Mouse (Mus musculus): Measurements from ENCODE around the gene 2610318N02Rik.
"Not testable (repeated sequence)": the region's sequence is repeated elsewhere in the genome, so short reads cannot be mapped to it uniquely, and the experiment has no call there.

Gene 2610318N02Rik

DNA sequence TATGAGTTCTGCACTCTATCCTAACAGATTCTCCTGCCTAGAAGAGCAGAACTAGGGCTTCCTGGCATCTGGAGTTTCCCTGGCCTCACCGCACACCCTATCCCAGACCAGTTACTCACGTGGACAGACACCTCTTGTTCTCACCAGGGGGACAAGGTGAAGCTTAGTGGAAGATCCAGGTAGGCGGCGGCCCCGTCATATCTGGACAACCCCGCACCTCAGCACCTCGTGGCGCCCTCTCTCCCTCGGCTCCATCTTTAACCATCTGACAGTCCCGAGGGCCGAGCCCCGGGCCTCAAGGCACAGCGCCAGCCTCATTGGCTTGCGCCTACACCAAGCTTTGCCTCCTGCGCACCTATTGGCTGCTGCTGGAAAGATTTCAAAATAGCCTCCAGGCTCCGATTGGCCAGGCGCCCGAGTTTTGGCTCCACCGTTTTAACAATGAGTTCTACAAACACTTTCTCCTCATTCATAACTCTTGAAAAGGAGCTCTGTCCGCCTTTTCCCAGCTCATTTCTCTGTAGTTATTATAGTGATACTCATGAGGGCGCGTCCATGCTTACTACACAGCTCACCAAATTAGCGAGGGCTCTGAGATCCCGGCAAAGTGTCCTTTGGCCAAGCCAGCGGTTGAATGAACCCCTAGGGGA lies at the start of gene 2610318N02Rik:
Gene 2610318N02Rik, minus strand, starts transcription at position 297 of the 650 bp plus-strand sequence.
- peak; percentile 81 for DNase-seq (ENCODE audit: low read depth)

DNA sequence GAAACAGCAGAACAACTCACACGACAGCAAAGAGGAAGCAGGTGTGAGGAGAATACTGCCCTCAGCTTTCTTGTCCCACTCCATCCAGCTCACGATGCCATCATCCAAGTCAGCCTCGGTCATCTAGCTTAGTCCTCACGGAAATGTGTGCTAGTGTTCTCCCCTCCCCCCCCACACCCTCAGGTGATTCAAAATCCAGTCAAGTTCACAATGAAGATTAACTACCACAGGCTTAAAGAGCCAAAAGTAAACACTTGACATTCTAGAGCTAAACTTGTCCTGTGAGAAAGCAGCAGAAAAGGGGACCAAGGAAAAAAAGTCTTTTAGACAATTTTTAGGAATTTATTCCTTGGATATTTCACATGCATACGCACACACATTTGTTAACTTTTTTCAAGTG lies 43.1 kb upstream of the 2610318N02Rik start:
- DNase-seq (ENCODE audit: low read depth) = no peak

DNA sequence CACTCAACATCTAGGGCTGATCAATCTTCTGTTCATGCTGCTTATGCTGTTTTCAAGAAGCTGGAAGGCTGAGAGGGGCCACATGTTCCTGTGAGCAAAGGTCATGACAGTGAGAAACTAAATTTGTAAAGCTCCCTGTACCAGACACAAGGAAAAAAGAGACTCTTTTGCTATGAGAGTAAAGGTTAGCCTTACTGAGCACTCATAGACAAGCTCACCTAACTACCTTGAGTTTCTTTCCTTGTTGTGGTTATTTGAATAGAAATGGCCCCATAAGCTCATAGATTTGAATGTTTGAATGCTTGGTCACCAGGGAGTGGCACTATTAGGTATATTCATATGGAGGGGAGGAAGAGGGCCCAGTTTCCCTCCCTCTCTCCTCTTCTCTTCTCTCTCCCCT lies 42.2 kb upstream of the 2610318N02Rik start:
- DNase-seq (ENCODE audit: low read depth) = no peak

DNA sequence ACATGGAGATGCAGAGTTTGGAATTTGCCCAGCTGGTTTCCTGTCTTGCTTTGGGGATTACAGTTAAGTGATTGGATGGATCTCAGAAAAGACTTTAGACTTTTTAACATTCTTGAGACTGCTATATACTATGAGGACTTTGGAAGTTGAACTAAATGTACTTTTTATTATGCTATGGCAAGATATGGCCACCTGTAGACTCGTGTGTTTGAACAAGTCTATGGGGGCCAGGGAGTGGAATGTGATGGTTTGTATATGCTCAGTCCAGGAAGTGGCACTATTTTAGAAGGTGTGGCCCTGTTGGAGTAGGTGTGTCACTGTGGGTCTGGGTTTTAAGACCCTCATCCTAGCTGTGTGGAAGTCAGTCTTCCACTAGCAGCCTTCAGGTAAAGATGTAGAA lies 40.5 kb upstream of the 2610318N02Rik start:
- not testable (repeated sequence) for DNase-seq (ENCODE audit: low read depth)

DNA sequence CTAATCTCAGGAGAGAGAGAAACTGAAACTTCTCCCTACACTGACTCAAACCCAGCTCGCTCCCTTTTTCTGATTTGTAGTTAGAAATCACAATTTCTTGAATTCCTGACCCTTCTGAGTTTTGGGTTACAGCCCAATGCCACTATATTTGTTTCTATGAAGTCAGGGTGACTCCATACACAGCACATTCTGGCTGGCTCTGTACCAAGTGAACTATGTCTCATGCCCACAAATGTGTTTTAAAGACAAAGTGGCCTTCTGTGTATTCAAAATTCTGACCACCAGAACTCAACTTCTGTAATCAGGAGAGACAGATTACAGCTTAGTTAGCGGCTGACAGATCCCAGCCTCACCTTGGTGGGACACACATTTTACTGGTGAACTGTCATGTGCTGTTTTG lies 29.4 kb upstream of the 2610318N02Rik start:
- DNase-seq (ENCODE audit: low read depth) = no peak

DNA sequence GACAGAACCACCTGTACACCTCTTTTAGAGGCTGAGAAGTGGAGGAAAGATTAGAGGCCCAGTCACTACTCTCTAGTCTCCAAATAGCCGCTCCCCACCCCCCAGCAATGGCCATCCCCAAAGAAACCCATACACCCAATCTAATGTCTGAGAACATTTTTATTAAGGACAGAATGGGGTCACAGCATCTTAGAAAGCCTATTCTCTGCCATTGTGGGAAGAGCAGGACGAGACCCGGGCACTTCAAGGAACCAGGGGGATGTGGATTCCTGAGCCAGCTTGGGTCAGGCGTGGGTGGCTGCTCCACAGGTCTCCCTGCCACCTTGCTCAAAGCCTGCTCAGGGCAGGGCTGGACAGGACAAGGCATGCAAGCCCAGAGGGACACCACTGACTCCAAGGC lies 26.9 kb upstream of the 2610318N02Rik start:
- DNase-seq (ENCODE audit: low read depth) = no peak

DNA sequence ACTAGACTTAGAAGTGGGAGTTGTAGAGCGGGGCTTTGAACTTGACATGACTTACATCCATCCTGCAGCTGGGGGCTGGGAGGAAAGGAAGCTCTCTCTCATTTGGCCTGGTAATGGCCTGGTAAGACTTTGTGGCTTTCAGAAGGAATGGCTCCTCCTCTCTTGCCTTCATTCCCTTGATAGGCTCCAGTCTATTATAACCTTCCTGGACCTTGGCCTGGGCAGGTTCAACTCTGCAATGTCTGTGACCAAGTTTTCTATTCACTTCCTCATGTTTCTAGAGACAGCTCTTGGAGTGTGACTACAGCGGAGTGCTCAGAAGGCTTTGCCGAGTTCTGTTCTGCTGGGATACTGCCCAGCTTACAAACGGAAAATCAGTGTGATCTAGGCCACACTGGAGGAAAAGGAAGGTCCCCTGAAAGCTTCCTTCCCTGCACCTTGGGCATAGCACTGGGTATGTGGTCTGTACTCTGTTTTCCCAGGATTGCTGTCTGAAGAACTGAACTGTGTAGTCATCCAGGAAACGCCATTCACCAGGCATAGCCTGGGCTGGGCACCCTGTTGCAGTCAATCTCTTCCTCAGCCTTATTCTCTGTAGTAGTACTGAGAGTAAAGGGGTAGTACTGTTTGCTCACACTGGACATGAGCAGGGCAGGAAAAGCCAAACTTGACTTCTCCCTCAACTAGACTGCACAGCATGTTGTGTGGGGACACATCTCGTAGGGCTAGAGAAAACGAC lies 25.7 kb upstream of the 2610318N02Rik start:
- no peak for DNase-seq (ENCODE audit: low read depth)

DNA sequence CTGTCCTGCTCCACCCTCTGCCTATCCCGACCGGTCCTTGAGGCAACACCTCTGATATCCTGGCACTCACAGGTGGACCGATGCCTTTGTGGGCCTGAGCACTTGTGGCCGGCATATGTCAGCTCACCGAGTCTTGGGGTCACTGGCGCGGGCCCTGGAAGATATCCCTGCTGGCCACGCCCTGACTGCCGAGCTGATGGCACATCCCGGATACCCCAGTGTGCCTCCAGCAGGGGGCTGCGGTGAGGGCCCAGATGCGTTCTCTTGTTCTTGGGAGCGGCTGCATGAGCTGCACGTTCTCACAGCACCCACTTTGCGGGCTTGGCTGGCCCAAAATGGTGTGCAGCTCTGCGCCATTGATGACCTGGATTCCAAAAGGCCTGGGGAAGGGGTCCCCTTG lies 23.1 kb upstream of the 2610318N02Rik start:
- no peak for DNase-seq (ENCODE audit: low read depth)

DNA sequence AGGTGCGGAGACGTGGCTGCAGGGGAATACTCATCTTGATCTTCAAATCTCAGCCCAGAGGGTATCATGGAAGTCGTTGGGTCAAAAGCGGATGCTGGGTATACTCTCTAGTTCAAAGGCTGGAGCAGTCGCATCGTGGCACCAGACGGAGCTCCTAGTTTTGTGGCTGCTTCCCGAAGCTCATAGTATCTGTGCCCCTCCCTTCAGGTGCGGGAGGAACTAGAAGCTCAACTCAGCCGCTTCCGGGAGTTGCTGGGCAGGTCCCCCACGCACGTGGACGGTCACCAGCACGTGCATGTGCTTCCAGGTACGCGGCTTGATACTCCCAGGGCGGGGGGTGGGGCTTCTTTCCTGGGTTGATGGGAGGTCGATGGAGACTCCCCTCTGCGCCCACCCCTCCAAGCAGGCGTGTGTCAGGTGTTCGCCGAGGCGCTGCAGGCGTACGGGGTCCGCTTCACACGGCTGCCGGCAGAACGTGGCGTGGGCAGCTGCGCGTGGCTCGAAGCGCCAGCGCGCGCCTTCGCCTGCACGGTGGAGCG lies 22.5 kb upstream of the 2610318N02Rik start:
- DNase-seq (ENCODE audit: low read depth) = no peak

DNA sequence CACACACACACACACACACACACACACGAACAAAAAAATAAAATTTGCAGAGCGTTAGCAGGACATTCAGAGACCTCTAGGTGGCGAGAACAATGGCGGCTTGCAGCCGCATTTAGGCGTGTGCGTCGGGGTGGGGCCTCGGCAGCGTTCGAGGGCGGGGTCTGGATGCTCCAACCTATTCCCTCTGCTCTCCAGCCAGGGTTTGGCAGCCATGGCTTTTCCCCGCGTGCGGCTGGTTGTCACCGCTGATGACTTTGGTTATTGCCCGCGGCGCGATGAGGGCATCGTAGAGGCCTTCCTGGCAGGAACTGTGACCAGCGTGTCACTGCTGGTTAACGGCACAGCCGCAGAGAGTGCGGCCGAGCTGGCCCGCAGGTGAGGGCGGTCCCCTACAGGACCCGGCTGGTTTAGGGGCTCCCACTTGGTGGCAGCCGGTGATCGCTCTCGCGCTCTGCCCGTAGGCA lies 21.8 kb upstream of the 2610318N02Rik start, which contains the start of gene Ccdc116:
Gene Ccdc116, minus strand, starts transcription at position 458 of the 464 bp plus-strand sequence.
- peak; percentile 81 for DNase-seq (ENCODE audit: low read depth)

DNA sequence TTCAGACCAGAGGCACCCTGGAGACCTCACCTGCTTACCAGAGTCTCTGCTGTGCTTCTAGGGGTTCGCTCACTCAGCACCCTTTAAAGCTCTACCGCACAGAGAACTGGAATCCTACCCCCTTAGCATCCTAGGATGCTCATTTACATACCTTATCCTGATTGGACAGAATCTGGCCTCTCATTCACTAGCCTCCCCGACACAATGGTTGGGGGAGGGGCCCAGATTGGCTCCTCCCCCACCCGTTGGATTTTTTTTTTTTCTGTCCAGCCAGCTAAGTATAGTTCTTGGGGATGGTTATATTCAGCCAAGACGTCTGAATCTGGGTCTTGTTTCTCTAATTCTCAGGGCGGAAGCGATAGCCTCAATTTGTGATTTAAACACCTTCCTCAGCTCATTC lies 19.4 kb upstream of the 2610318N02Rik start, which contains the start of gene Ydjc:
Gene Ydjc, plus strand, starts transcription at position 283 of the 400 bp plus-strand sequence.
- no peak for DNase-seq (ENCODE audit: low read depth)

DNA sequence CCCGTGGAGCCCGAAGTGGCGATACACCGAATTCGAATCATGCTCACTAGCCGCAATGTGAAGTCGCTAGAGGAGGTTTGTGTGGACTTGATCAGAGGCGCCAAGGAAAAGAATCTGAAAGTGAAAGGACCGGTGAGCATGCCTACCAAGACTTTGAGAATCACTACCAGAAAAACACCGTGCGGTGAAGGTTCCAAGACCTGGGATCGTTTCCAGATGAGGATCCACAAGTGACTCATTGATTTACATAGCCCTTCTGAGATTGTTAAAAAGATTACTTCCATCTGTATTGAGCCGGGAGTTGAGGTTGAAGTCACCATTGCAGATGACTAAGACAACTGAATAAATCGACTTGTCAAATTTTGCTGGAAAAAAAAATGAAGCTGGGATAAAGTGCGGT lies 12.4 kb upstream of the 2610318N02Rik start:
- DNase-seq (ENCODE audit: low read depth) = no peak

DNA sequence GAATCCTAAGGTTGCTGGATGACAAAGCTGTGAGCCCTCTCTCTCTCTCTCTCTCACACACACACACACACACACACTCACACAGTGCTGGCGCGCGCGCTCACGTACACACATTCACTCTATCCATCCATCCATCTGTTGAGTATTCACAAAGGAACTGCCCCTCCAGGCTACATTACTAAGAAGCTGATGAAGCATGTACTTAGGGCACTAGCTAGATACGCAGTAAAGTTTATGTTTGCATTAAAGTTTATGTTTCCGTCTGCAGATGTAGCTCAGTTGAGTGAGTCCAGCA lies 7.9 kb upstream of the 2610318N02Rik start:
- no peak for DNase-seq (ENCODE audit: low read depth)

DNA sequence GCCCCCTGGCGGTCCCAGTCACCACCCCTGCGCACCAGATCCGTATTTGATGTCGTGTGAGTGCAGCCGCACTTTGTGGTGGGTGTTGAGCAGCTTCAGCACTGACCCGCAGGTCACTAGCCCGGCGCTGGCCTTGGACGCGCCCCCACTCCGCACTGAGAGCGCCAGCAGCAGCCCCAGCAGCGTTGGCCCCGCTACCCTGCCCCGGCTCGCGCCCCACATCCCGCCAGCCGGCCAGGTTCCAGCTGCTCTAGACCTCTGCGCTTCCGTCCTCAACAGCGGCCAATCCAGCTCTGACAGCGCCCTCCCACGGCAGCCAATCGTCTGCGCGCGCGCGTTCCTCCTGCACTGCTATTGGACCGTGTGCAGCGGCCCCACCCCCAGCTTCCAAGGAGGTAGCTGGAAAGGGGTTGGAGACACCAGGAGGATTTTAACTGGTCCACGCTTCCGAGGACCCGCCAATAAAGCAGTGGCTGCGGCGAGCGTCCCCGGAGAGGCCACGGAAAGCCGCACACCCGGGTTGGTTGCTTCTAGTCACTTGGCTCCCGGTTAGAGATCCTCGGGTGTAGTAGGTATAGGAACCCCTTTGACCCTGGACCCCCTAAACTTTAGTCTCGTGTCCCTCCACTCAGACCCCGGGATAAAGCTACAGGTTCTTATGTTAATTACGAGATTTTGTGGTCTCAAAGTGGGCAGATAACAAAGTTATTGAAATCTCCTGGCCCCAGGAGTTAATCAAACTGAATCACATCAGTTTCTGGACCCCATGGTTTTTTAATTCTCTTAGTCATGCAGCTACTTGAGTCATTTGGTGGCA lies 7.3 kb upstream of the 2610318N02Rik start, which contains the start of gene Sdf2l1:
Gene Sdf2l1, minus strand, starts transcription at position 295 of the 817 bp plus-strand sequence.
- DNase-seq (ENCODE audit: low read depth) = peak; percentile 94

DNA sequence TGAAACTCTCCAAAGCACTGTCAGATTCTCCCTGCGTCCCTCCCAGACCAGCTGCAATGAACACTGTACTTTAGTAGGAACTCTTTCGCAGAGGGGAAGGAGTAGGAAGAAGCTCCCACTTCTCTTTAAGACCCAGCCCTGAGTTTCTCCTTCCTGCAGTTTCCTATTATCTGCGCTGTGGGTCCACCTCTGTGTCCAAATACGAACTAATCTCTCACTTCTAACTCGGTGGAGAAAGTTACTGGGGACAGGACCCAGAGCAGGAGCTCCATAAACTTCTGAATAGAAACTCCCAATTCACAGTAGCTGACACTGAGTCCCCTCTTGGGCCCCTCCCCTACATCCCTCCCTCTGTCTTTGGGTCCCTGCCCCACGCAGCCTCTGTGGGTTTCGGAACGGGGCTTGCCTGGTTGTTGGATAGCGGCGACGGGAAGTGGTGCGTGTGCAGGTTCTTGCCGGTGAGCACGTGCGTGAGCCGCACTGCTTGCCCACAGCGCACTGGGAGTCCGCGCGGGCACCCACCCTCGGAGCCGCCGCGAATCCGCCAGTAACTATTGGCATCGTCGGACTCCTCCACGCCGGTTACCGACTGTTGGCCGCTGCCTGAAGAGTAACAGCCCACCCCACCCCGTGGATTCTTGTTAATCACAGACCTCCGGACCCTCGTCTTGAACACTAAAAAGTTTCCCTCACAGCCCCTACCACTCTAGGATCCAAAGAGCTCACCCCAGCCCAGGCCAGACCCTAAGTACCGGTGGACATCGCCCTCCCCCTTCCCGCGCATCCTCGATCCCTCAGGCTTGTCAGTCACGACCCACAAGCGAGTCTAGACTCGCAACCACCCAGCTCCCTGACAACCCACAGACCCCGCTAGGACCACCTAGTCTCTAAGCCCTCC lies 6.5 kb upstream of the 2610318N02Rik start:
- no peak for DNase-seq (ENCODE audit: low read depth)

DNA sequence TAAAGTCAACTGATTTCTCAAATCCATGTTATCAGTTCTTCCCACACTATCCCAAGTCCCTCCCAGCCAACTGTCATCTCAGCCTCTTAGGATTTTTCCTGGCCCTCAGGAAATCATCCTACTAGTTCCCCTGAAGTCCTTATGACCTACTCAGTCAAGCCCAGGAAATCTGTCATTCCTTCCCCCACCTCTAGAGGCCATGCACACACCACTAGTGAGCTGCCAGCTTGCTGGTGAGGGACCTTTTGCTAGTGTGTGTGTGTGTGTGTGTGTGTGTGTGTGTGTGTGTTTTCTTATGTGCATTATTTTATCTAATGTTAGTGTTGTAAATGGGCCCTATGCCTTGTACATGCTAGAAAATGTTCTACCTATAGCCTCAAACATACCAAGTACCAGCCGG lies 2.3 kb upstream of the 2610318N02Rik start:
- no peak for DNase-seq (ENCODE audit: low read depth)

DNA sequence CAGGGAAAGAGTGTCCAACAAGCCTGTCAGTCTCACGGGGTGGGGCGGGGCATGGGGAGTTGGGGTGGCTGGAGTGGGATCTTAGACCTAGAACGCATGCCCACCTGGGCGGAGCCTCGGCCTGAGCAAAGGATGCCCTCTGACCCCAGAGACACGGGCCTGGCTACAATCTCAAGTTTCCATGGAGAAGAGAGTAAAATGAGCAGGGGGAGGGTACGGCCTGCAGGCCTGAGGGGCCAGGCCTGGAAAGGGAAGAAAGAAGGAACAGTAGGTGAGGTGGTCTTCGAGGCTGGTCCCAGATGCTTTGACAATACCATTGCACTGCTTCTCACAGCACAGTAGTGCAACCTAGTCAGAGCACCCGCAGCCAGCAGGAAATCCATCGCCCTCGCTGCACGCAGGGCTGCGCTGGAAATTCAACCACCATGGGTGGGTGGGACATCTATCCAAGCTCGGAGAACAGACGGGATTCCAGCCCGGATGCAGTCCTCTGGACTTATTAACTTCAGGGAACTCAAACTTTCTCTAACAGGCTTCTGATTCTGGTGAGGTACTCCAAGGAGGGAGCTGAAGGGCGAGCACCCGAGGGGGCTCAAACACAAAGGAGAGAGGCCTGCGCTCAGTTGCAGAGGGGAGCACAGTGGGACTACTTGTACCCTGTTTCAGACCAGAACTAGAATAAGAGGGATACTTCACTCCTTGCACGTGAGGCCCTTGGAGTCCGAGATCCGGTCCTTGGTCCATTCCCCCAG lies 672 bp downstream of the 2610318N02Rik start:
- no peak for DNase-seq (ENCODE audit: low read depth)

DNA sequence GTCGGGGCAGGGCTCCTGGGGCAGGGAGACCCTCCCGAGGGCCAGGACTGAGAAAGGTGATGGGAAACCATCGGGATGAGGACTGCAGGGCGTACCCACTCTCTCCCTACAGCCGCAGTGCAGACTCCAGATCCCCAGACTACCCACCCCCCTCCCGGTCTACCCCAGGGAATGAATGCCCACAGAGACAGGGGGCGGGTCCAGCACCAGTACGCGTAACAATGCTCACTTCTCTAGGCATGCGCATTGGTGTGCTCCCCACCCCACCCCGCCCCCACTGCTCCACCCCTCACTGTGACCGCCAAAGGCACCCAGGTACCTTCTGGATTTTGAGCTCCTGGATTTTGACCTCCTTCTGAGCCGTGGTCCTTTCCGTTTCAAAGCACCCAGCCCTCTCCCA lies 3.4 kb downstream of the 2610318N02Rik start:
- no peak for DNase-seq (ENCODE audit: low read depth)

DNA sequence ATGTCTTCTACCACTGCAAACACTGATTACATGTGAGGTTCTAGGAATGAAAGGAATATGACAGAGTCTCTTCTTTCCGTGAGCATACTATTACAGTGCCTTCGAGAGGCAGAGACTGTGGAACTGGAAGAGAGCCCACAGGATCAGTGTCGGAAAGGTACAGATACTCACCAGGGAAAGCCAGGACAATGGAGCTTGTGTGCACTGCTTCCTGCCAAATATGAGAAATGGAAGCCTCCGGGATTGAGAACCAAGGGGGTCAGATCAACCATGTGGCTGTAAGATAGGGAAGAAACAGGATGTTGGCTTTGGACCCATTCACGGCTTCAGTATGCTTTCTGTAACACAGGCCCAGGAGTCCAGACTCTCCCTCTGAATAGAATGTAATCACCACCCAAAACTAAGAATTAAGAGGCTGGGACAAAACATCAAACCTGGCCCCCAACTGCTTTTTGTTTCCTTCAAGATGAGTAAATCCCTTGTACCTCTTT lies 7.6 kb downstream of the 2610318N02Rik start:
- DNase-seq (ENCODE audit: low read depth) = no peak

All from c-Kit-positive CD71-negative TER-119-negative erythroid progenitor cells, embryonic 14.5 days (primary cell).